In the genomic region with DNA sequence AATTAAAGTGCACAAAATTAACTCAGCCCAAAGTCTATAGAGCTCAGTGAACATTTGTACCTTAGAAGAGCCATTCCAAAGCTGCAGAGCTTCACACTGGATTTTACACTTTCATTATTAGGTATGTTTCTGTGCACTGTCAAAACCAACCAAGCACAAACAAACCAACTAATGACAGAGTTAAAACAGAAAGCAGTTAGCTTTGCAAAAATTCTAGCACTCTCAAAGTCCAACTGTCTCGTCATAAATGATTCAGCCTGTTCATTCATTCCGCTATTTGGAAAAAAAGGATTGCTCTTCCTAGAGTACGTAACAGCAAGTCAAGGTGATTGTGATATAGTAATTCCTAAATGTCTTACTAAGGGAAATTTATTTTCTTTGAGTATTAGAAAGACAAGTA, we compare ENCODE assay signal across 25 mouse cellular contexts. TPM values are rescaled to one million over a fixed set of nuclear protein-coding genes. Genes with fewer than 3 reads are reported as not detected.
A peak's percentile ranks its signal among the peaks of the same experiment; 100 is the strongest.
DNase-seq lines count a peak whose midpoint lies in the region; ATAC-seq and TF ChIP-seq lines count a peak whose summit lies in the region.
"Had no signal": no experiment of that assay in that cellular context is flagged by ENCODE, and none has a peak within 500 bp of the region (broad histone marks: within the 10 kb centered on the region; RNA-seq: fewer than 3 reads in every experiment).

No protein-coding gene starts in this region.

- no peak for DNase-seq in gastrocnemius, adult 2 months
- no peak for DNase-seq in gastrocnemius, postnatal 10 days
- DNase-seq in kidney, adult 9 months = peak; percentile 69
- no peak for DNase-seq in kidney, postnatal 25 days
- DNase-seq in liver, adult 2 months (ENCODE audit: extremely low read depth, low read depth, low spot score) = peak; percentile 68
- DNase-seq in liver, embryonic 11.5 days (ENCODE audit: low spot score) = no peak
- peak; percentile 21 for DNase-seq in midbrain, embryonic 11.5 days (ENCODE audit: low spot score, missing footprints)
- no peak for DNase-seq in midbrain, embryonic 10.5 days (ENCODE audit: low spot score)
- DNase-seq: adrenal gland, adult 8-10 months; adrenal gland, postnatal 14 days; adrenal gland, postnatal 36 days; B cell, adult 2 months; cerebellum, adult 11-12 months; cerebellum, adult 2 months; cerebellum, adult 9-10 months; cerebellum, postnatal 10 days; cerebellum, postnatal 25 days had no signal

- H3K4me1 ChIP-seq in liver, adult 2 months (ENCODE audit: control insufficient read depth, insufficient read depth, low read length) = peaks cover 19% of the 10 kb centered on the region
- no peaks in the 10 kb centered on the region for H3K4me1 ChIP-seq in liver, embryonic 11.5 days (replicated peaks; ENCODE audit: control insufficient read depth, insufficient read depth, low read length)
- H3K4me1 ChIP-seq in midbrain, embryonic 11.5 days (ENCODE audit: control insufficient read depth, insufficient read depth, low read length) = no peaks in the 10 kb centered on the region
- no peaks in the 10 kb centered on the region; the same call in 1 of the 2 replicates for H3K4me1 ChIP-seq in midbrain, embryonic 10.5 days
- H3K4me1 ChIP-seq: embryonic facial prominence, embryonic 10.5 days; embryonic facial prominence, embryonic 12.5 days; forebrain, embryonic 13.5 days had no signal

- peaks cover 45% of the 10 kb centered on the region for H3K79me2 ChIP-seq in liver, adult 2 months (ENCODE audit: control insufficient read depth, insufficient read depth, low read length)

- 0 out of 2 replicates have a peak overlapping the region, but pooled peaks have one; percentile 24 for H3K27ac ChIP-seq in gastrocnemius, adult 2 months
- no peak overlapping the region for H3K27ac ChIP-seq in liver, adult 2 months (replicated peaks; ENCODE audit: insufficient read depth, low read depth, low read length)
- no peak overlapping the region for H3K27ac ChIP-seq in liver, embryonic 11.5 days (ENCODE audit: low read depth, low read length)
- H3K27ac ChIP-seq in midbrain, embryonic 11.5 days (ENCODE audit: low read depth, low read length) = no peak overlapping the region
- no peak overlapping the region for H3K27ac ChIP-seq in midbrain, embryonic 10.5 days (replicated peaks)
- H3K27ac ChIP-seq: embryonic facial prominence, embryonic 10.5 days; embryonic facial prominence, embryonic 12.5 days; forebrain, embryonic 13.5 days had no signal

- H3K4me2 ChIP-seq in liver, embryonic 11.5 days = no peak overlapping the region
- no peak overlapping the region for H3K4me2 ChIP-seq in midbrain, embryonic 11.5 days
- H3K4me2 ChIP-seq: embryonic facial prominence, embryonic 12.5 days; forebrain, embryonic 13.5 days had no signal

- no peak for TF ChIP-seq CTCF in gastrocnemius, adult 2 months (IDR thresholded peaks at IDR 0.05)
- no peak for TF ChIP-seq CTCF in liver, adult 2 months (IDR thresholded peaks at IDR 0.05; ENCODE audit: low read depth, low read length)

- 24% methylated on average over 3 of the region's 3 CpGs for WGBS in liver, adult 2 months
- WGBS in liver, embryonic 11.5 days = 85% methylated on average over 3 of the region's 3 CpGs
- WGBS in midbrain, embryonic 11.5 days = 88% methylated on average over 3 of the region's 3 CpGs
- 94% methylated on average over 3 of the region's 3 CpGs for WGBS in midbrain, embryonic 10.5 days

- no peak overlapping the region for H3K9ac ChIP-seq in liver, adult 2 months (ENCODE audit: low read depth, low read length)
- no peak overlapping the region for H3K9ac ChIP-seq in liver, embryonic 11.5 days (ENCODE audit: low read depth, low read length)
- H3K9ac ChIP-seq in midbrain, embryonic 11.5 days (ENCODE audit: low read length) = no peak overlapping the region
- H3K9ac ChIP-seq: embryonic facial prominence, embryonic 12.5 days; forebrain, embryonic 13.5 days had no signal

- intact Hi-C loops in gastrocnemius, adult 2 months (cut with DNase I) = no loop called here

- no peak for TF ChIP-seq POLR2A in liver, adult 2 months (IDR thresholded peaks at IDR 0.05; ENCODE audit: extremely low read depth, insufficient read depth, low read length)

- peaks cover 38% of the 10 kb centered on the region for H3K36me3 ChIP-seq in liver, adult 2 months (ENCODE audit: control insufficient read depth, insufficient read depth, low read length)
- H3K36me3 ChIP-seq in liver, embryonic 11.5 days (ENCODE audit: control insufficient read depth, insufficient read depth, low read length) = peaks cover 6% of the 10 kb centered on the region; the same call in 1 of the 2 replicates
- H3K36me3 ChIP-seq in midbrain, embryonic 11.5 days (ENCODE audit: control insufficient read depth, insufficient read depth, low read length) = no peaks in the 10 kb centered on the region; the same call in 1 of the 2 replicates
- peaks cover 32% of the 10 kb centered on the region for H3K36me3 ChIP-seq in midbrain, embryonic 10.5 days
- H3K36me3 ChIP-seq: G1E had no signal

- H3K9me3 ChIP-seq in liver, embryonic 11.5 days (ENCODE audit: control insufficient read depth, low read length) = no peaks in the 10 kb centered on the region
- no peaks in the 10 kb centered on the region for H3K9me3 ChIP-seq in midbrain, embryonic 11.5 days (ENCODE audit: control insufficient read depth, low read length)
- no peaks in the 10 kb centered on the region for H3K9me3 ChIP-seq in midbrain, embryonic 10.5 days (replicated peaks)
- H3K9me3 ChIP-seq: embryonic facial prominence, embryonic 10.5 days; embryonic facial prominence, embryonic 12.5 days; forebrain, embryonic 13.5 days; G1E had no signal

- no peak overlapping the region; the same call in 1 of the 2 replicates for H3K4me3 ChIP-seq in gastrocnemius, adult 2 months
- no peak overlapping the region for H3K4me3 ChIP-seq in liver, adult 2 months (ENCODE audit: insufficient read depth, low read depth, low read length)
- no peak overlapping the region for H3K4me3 ChIP-seq in liver, embryonic 11.5 days (ENCODE audit: low read depth, low read length)
- H3K4me3 ChIP-seq in midbrain, embryonic 11.5 days (ENCODE audit: low read depth, low read length) = no peak overlapping the region
- no peak overlapping the region for H3K4me3 ChIP-seq in midbrain, embryonic 10.5 days
- H3K4me3 ChIP-seq: embryonic facial prominence, embryonic 10.5 days; embryonic facial prominence, embryonic 12.5 days; forebrain, embryonic 13.5 days had no signal

- no peak for ATAC-seq in liver, embryonic 11.5 days (replicated peaks; ENCODE audit: low FRiP score)
- no peak for ATAC-seq in midbrain, embryonic 11.5 days (ENCODE audit: low FRiP score)
- ATAC-seq: activated CD4-positive, CD25-positive, alpha-beta regulatory T cell, adult 4 months; CD4-positive, CD25-positive, alpha-beta regulatory T cell, adult 4 months; forebrain, embryonic 13.5 days; Patski had no signal

- H3K27me3 ChIP-seq in liver, adult 2 months (ENCODE audit: control insufficient read depth, insufficient read depth, low read length) = no peaks in the 10 kb centered on the region
- no peaks in the 10 kb centered on the region for H3K27me3 ChIP-seq in liver, embryonic 11.5 days (replicated peaks; ENCODE audit: control insufficient read depth, insufficient read depth, low read length)
- H3K27me3 ChIP-seq in midbrain, embryonic 11.5 days (ENCODE audit: control insufficient read depth, insufficient read depth, low read length) = no peaks in the 10 kb centered on the region
- no peaks in the 10 kb centered on the region for H3K27me3 ChIP-seq in midbrain, embryonic 10.5 days (ENCODE audit: low read depth, poor library complexity, severe bottlenecking)
- H3K27me3 ChIP-seq: CH12.LX; embryonic facial prominence, embryonic 12.5 days; forebrain, embryonic 13.5 days; Patski had no signal

RNA-seq across cellular contexts. Expression of gene Cep85l, which starts 20.7 kb away (rescaled TPM):
- total RNA-seq in gastrocnemius, adult 2 months (2021) = 10 to 100 TPM; 45.6 to 62.4 TPM
- total RNA-seq in gastrocnemius, postnatal 10 days (2021) = 10 to 100 TPM; 31.6 to 32.5 TPM
- 25.3 and 30.8 TPM in 2 replicates for total RNA-seq in liver, adult 2 months (2014; rRNA removed)
- polyA plus RNA-seq in liver, adult 2 months (2012; rRNA removed) = 3.9 and 4.2 TPM in 2 replicates
- 2.6 and 3.0 TPM in 2 replicates for polyA plus RNA-seq in liver, embryonic 11.5 days (2014; fragmentation: Nextera tagmentation; extraction: Ambion mirVana)
- polyA plus RNA-seq in midbrain, embryonic 11.5 days (2014; fragmentation: Nextera tagmentation; extraction: Ambion mirVana) = 3.8 and 4.4 TPM in 2 replicates
- polyA plus RNA-seq in midbrain, embryonic 10.5 days (2016; fragmentation: Nextera tagmentation; extraction: Ambion mirVana) = 2.7 and 3.9 TPM in 2 replicates
- polyA plus RNA-seq: G1E had no signal

RNA-seq across cellular contexts. Expression of gene Pln, which starts 21.5 kb away (rescaled TPM):
- 10 to 100 TPM in 1 of 2 experiments, 1 to 10 TPM in 1; 7.6 to 25.9 TPM for total RNA-seq in gastrocnemius, adult 2 months (2021)
- total RNA-seq in gastrocnemius, postnatal 10 days (2021) = 1 to 10 TPM in 1 of 2 experiments, under 1 TPM in 1; 0.94 to 1.5 TPM
- total RNA-seq in liver, adult 2 months (2014; rRNA removed) = 0.09 and 0.27 TPM in 2 replicates
- polyA plus RNA-seq in liver, adult 2 months (2012; rRNA removed) = not detected in 2 replicates
- polyA plus RNA-seq in liver, embryonic 11.5 days (2014; fragmentation: Nextera tagmentation; extraction: Ambion mirVana) = 0.94 and 2.5 TPM in 2 replicates
- polyA plus RNA-seq in midbrain, embryonic 11.5 days (2014; fragmentation: Nextera tagmentation; extraction: Ambion mirVana) = 1.1 and 1.4 TPM in 2 replicates
- polyA plus RNA-seq in midbrain, embryonic 10.5 days (2016; fragmentation: Nextera tagmentation; extraction: Ambion mirVana) = 0.69 and 0.91 TPM in 2 replicates
- total RNA-seq: CH12.LX, G1E had no signal
- polyA plus RNA-seq: G1E had no signal

Comparison
In these comparisons a context has a peak if more than half of its experiments do, and no peak if none do; other contexts are left out.
1. DNase-seq: peak in kidney, adult 9 months (single experiment), liver, adult 2 months (single experiment) and midbrain, embryonic 11.5 days (single experiment); none in gastrocnemius, adult 2 months (single experiment), gastrocnemius, postnatal 10 days (single experiment), kidney, postnatal 25 days (0 of 2), liver, embryonic 11.5 days (single experiment) and midbrain, embryonic 10.5 days (single experiment).